Mouse (Mus musculus) erythroid progenitor cell, adult 5-6 weeks (primary cell): Measurements from ENCODE around the gene Vps52. TPM values are rescaled to one million over a fixed set of nuclear protein-coding genes. Genes with fewer than 3 reads are reported as not detected.
A peak's percentile ranks its signal among the peaks of the same experiment; 100 is the strongest.

Experiments
- ATAC-seq: replicated peaks from 2 replicates; pipeline ENCODE4 v1.8.0; 2016; ENCODE audit warnings: moderate number of reproducible peaks, mild to moderate bottlenecking, moderate TSS enrichment, inconsistent platforms; ENCODE audit not compliant: poor library complexity, low FRiP score, severe bottlenecking
- total RNA-seq, 2 experiments: library from RNA; stranded (forward) in 1 of 2; stranded (reverse) in 1 of 2; fragments of 150-400 nt in 1 of 2; fragments of 186-747, 209-891 nt in 1 of 2; gene quantifications; 2 replicates each; pipeline versions ENCODE4 v1.2.3 to v1.2.4; 2015 to 2017; ENCODE audit warnings: low replicate concordance in 2 of 2

Gene Vps52
- total RNA-seq, 2 experiments from 2014 or later: 8.0 to 11.5 TPM

- peak; percentile 73 for ATAC-seq
These were observed 36.0 kb upstream of the Vps52 start for GRCm38 (mm10) chr17:33919351-33920281.

GRCm38 (mm10) chr17:33920282-33921097, 35.1 kb upstream of the Vps52 start:
- ATAC-seq: peak; percentile 57

GRCm38 (mm10) chr17:33921361-33921760, 34.3 kb upstream of the Vps52 start:
- no peak for ATAC-seq

GRCm38 (mm10) chr17:33924577-33925283, 30.9 kb upstream of the Vps52 start:
- no peak for ATAC-seq

GRCm38 (mm10) chr17:33925406-33926116, 30.1 kb upstream of the Vps52 start:
- ATAC-seq: no peak

GRCm38 (mm10) chr17:33926207-33926932, 29.2 kb upstream of the Vps52 start:
- no peak for ATAC-seq

- ATAC-seq: no peak
These were observed 27.2 kb upstream of the Vps52 start for GRCm38 (mm10) chr17:33928251-33928947.

GRCm38 (mm10) chr17:33929371-33930279, 26.0 kb upstream of the Vps52 start, which contains the start of gene Rgl2:
TSS of gene Rgl2 (plus strand) at chr17:33929543.
- peak; percentile 89 for ATAC-seq

- ATAC-seq: no peak
These were observed 25.1 kb upstream of the Vps52 start for GRCm38 (mm10) chr17:33930280-33931158.

- ATAC-seq: no peak
These were observed 24.3 kb upstream of the Vps52 start for GRCm38 (mm10) chr17:33931159-33931866.

- no peak for ATAC-seq
These were observed 23.7 kb upstream of the Vps52 start for GRCm38 (mm10) chr17:33931947-33932346.

GRCm38 (mm10) chr17:33932448-33932847, 23.2 kb upstream of the Vps52 start:
- ATAC-seq: no peak

GRCm38 (mm10) chr17:33932970-33933369, 22.6 kb upstream of the Vps52 start:
- ATAC-seq: no peak

- no peak for ATAC-seq
These were observed 20.1 kb upstream of the Vps52 start for GRCm38 (mm10) chr17:33935422-33936055.

- no peak for ATAC-seq
These were observed 18.6 kb upstream of the Vps52 start for GRCm38 (mm10) chr17:33936993-33937392.
